Mouse (Mus musculus): ENCODE data around the gene Fbln1.

GRCm38 (mm10) chr15:85238821-85239745 is 33.3 kb downstream of the Fbln1 start:
- TF ChIP-seq CTCF (IDR thresholded peaks at IDR 0.05; ENCODE audit: low read depth, low read length) (no peak), POLR2A (IDR thresholded peaks at IDR 0.05; ENCODE audit: borderline replicate concordance, low read depth, low read length) (no peak)

Measured in bone marrow macrophage, adult 2 months (primary cell).